Mouse (Mus musculus): ENCODE results near the gene Rora. TPM values are rescaled to one million over a fixed set of nuclear protein-coding genes. Genes with fewer than 3 reads are reported as not detected.

Rora gene
- polyA plus RNA-seq, 1 experiment from 2014 or later, result 23.1 TPM

DNA sequence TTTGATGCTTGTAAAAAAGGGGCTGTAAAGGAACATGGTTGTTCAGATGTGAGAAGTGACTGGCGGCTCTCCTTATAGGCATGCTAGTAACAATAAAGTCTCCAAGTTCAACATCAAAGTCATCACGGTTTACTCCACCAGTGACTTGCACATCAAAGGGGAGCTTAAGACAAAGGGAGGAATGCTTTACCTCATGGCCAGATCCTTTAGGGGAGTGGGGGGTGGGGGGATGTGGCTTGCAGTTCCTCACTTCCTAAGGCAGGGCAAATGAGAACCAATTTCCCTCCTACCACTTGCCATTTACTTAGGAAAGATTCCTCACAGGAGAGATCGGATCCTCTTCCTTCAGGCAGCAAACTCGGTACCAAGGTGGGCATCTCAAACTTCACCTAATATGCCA lies 648.4 kb downstream of the Rora start:
- no peak for TF ChIP-seq CTCF (IDR thresholded peaks at IDR 0.05; ENCODE audit: low read depth)
- TF ChIP-seq EP300 (IDR thresholded peaks at IDR 0.05; ENCODE audit: low read depth), result no peak
- Histone ChIP-seq H3K27me3 (ENCODE audit: insufficient read depth, low read length) (no peaks in the 10 kb centered on the region), H3K4me2 (ENCODE audit: low read depth, low read length) (peak overlapping the region; percentile 14; the same call in 1 of the 2 replicates), H3K36me3 (replicated peaks; ENCODE audit: insufficient read depth, low read length) (no peaks in the 10 kb centered on the region), H3K4me1 (ENCODE audit: insufficient read depth) (peaks cover 19% of the 10 kb centered on the region), H3K9ac (replicated peaks) (no peak overlapping the region), H3K4me3 (ENCODE audit: low read depth, low read length) (no peak overlapping the region), H3K9me3 (ENCODE audit: low read length) (no peaks in the 10 kb centered on the region), H3K27ac (ENCODE audit: low read depth) (no peak overlapping the region)
- ATAC-seq, result no peak
- no peak for DNase-seq
- 56% methylated on average over 4 of the region's 4 CpGs for WGBS (ENCODE audit: insufficient replicate concordance)

DNA sequence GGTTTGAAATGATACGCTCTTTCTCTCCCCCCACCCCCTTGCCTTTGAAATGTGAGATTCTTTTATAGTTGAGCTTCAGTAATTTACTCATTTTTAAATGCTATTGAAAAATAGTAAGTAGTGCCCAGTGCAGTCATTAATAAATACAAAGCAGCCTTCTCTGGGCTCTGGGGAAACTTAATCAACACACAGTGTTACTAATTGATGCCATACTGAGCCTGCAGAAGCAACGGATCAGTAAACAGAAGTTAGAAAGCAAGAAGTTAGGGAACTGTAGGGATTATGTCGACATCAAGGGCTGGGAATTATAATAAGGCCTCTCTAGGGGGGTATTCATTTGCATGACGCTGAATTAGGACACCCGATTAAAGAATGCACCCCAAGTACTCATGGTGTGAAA lies 649.3 kb downstream of the Rora start:
- no peaks in the 10 kb centered on the region for H3K36me3 ChIP-seq (replicated peaks; ENCODE audit: insufficient read depth, low read length)
- DNase-seq (no peak), ATAC-seq (no peak)
- H3K4me1 ChIP-seq (ENCODE audit: insufficient read depth), result peaks cover 19% of the 10 kb centered on the region
- no peak overlapping the region for H3K9ac ChIP-seq (replicated peaks)
- no peak overlapping the region for H3K4me3 ChIP-seq (ENCODE audit: low read depth, low read length)
- H3K4me2 ChIP-seq (ENCODE audit: low read depth, low read length), result no peak overlapping the region
- 59% methylated on average over 5 of the region's 5 CpGs for WGBS (ENCODE audit: insufficient replicate concordance)
- TF ChIP-seq EP300 (IDR thresholded peaks at IDR 0.05; ENCODE audit: low read depth) (no peak), CTCF (IDR thresholded peaks at IDR 0.05; ENCODE audit: low read depth) (no peak)
- H3K9me3 ChIP-seq (ENCODE audit: low read length), result no peaks in the 10 kb centered on the region
- H3K27me3 ChIP-seq (ENCODE audit: insufficient read depth, low read length), result no peaks in the 10 kb centered on the region
- H3K27ac ChIP-seq (ENCODE audit: low read depth), result no peak overlapping the region

DNA sequence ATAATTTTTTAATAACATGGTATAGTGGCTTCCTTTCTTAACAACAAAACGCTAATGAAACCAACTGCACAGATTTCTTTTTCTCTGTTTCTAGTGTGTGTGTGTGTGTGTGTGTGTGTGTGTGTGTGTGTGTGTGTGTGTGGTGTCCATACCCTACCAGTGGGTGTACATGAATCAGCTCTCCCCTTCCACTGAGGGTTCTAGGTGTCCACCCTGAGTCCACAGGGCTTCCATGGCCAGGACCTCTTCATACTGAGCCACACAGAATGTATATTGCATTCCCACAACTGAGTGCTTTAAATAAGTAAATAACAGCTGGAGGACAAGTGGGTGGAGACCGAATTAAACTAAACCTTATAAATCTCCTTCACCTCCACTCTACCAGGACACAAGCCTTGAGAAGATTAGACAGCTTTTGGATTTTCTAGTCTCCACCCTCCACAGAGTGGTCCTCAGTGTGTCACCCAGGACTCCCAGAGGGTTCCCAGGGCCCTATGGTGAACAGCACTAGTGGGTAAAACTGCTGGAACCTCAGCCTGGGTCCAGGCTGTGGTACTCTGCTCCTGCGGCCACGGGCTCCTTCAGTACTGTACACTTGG lies 649.9 kb downstream of the Rora start:
- Histone ChIP-seq H3K4me2 (ENCODE audit: low read depth, low read length) (no peak overlapping the region), H3K9me3 (ENCODE audit: low read length) (no peaks in the 10 kb centered on the region), H3K9ac (replicated peaks) (peak overlapping the region; percentile 21; the same call in 1 of the 2 replicates), H3K27ac (ENCODE audit: low read depth) (no peak overlapping the region; the same call in 1 of the 2 replicates), H3K4me1 (ENCODE audit: insufficient read depth) (peaks cover 18% of the 10 kb centered on the region), H3K36me3 (replicated peaks; ENCODE audit: insufficient read depth, low read length) (no peaks in the 10 kb centered on the region), H3K4me3 (ENCODE audit: low read depth, low read length) (no peak overlapping the region), H3K27me3 (ENCODE audit: insufficient read depth, low read length) (no peaks in the 10 kb centered on the region)
- ATAC-seq (no peak), DNase-seq (no peak)
- 82% methylated on average over 4 of the region's 4 CpGs for WGBS (ENCODE audit: insufficient replicate concordance)
- no peak for TF ChIP-seq CTCF (IDR thresholded peaks at IDR 0.05; ENCODE audit: low read depth)
- no peak for TF ChIP-seq EP300 (IDR thresholded peaks at IDR 0.05; ENCODE audit: low read depth)

DNA sequence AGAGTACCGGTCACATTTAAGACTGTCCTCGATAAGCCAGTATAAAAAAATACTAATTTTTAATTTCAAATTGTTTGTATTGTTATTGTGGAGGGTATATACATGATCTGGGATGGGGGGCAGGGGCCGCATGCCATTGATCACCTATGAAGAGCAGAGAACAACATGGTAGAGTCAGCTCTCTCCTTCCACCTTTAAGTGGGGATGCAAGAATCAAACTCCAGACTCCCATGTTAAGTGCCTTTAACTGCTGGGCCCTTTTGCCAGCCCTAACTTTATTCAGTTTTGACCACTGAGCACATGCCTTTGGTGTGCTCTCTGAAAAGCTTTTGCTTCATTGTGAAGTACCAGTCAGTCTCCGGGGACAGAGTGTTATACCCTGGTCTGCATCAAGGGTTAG lies 650.4 kb downstream of the Rora start:
- 75% methylated on average over 4 of the region's 4 CpGs for WGBS (ENCODE audit: insufficient replicate concordance)
- H3K9me3 ChIP-seq (ENCODE audit: low read length), result no peaks in the 10 kb centered on the region
- H3K9ac ChIP-seq (replicated peaks), result no peak overlapping the region
- DNase-seq (no peak), ATAC-seq (no peak)
- TF ChIP-seq CTCF (IDR thresholded peaks at IDR 0.05; ENCODE audit: low read depth), result no peak
- no peak for TF ChIP-seq EP300 (IDR thresholded peaks at IDR 0.05; ENCODE audit: low read depth)
- H3K27me3 ChIP-seq (ENCODE audit: insufficient read depth, low read length), result no peaks in the 10 kb centered on the region
- peak overlapping the region; percentile 66 for H3K27ac ChIP-seq (ENCODE audit: low read depth)
- H3K4me3 ChIP-seq (ENCODE audit: low read depth, low read length), result no peak overlapping the region
- peaks cover 15% of the 10 kb centered on the region for H3K4me1 ChIP-seq (ENCODE audit: insufficient read depth)
- no peak overlapping the region for H3K4me2 ChIP-seq (ENCODE audit: low read depth, low read length)
- no peaks in the 10 kb centered on the region for H3K36me3 ChIP-seq (replicated peaks; ENCODE audit: insufficient read depth, low read length)

DNA sequence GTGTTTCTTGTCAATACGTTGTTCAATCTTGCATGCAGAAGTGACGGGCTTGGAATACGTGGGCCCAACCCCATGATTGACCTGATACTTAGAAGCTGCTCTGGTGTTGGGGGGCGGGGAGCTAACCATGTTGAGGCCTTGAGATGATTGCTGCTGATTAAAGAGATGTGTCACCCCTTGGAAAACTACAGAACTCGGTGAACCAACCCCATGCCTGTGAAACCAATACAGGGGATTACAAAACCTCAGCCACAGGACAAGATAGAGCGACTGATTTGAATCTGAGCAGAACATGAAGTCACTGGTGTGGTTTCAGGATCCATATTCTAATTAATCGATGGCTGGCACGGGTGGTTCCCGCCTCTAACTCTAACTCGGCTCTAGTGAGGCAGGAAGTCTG lies 650.9 kb downstream of the Rora start:
- Histone ChIP-seq H3K4me2 (ENCODE audit: low read depth, low read length) (no peak overlapping the region; the same call in 1 of the 2 replicates), H3K27me3 (ENCODE audit: insufficient read depth, low read length) (no peaks in the 10 kb centered on the region), H3K9ac (replicated peaks) (no peak overlapping the region), H3K4me1 (ENCODE audit: insufficient read depth) (peaks cover 15% of the 10 kb centered on the region), H3K27ac (ENCODE audit: low read depth) (peak overlapping the region; percentile 66), H3K36me3 (replicated peaks; ENCODE audit: insufficient read depth, low read length) (no peaks in the 10 kb centered on the region), H3K4me3 (ENCODE audit: low read depth, low read length) (no peak overlapping the region), H3K9me3 (ENCODE audit: low read length) (no peaks in the 10 kb centered on the region)
- ATAC-seq (peak; percentile 71), DNase-seq (no peak)
- WGBS (ENCODE audit: insufficient replicate concordance), result 38% methylated on average over 10 of the region's 10 CpGs
- no peak for TF ChIP-seq EP300 (IDR thresholded peaks at IDR 0.05; ENCODE audit: low read depth)
- no peak for TF ChIP-seq CTCF (IDR thresholded peaks at IDR 0.05; ENCODE audit: low read depth)

DNA sequence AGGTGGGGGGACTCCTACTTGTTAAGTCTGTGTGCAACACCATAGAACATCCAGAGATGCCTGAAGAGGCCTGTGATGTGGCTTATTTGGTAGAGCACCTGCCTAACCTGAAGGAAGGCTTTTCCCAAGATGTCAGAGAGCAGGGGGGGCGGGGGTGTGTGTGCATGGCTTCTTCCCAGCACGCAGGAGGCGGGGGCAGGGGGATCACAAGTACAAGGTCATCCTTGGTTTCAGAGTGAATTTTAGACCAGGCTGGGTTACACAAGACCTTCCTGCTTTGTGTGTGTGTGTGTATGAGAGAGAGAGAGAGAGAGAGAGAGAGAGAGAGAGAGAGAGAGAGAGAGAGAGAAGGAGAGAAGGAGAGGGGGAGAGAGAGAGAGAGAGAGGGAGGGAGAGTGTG lies 651.4 kb downstream of the Rora start:
- H3K4me1 ChIP-seq (ENCODE audit: insufficient read depth), result peaks cover 15% of the 10 kb centered on the region
- no peak overlapping the region; the same call in 1 of the 2 replicates for H3K4me2 ChIP-seq (ENCODE audit: low read depth, low read length)
- no peaks in the 10 kb centered on the region for H3K27me3 ChIP-seq (ENCODE audit: insufficient read depth, low read length)
- TF ChIP-seq CTCF (IDR thresholded peaks at IDR 0.05; ENCODE audit: low read depth), result no peak
- no peak for TF ChIP-seq EP300 (IDR thresholded peaks at IDR 0.05; ENCODE audit: low read depth)
- H3K36me3 ChIP-seq (replicated peaks; ENCODE audit: insufficient read depth, low read length), result no peaks in the 10 kb centered on the region
- WGBS (ENCODE audit: insufficient replicate concordance), result 42% methylated on average over 3 of the region's 3 CpGs
- peak; percentile 61 for ATAC-seq
- H3K9me3 ChIP-seq (ENCODE audit: low read length), result no peaks in the 10 kb centered on the region
- no peak overlapping the region for H3K9ac ChIP-seq (replicated peaks)
- peak; percentile 37 for DNase-seq
- peak overlapping the region; percentile 66 for H3K27ac ChIP-seq (ENCODE audit: low read depth)
- no peak overlapping the region for H3K4me3 ChIP-seq (ENCODE audit: low read depth, low read length)
